Mouse (Mus musculus) kidney, postnatal 0 days (tissue): ENCODE results near the gene Nans. TPM values are rescaled to one million over a fixed set of nuclear protein-coding genes. Genes with fewer than 3 reads are reported as not detected.

ENCODE experiments used
- ATAC-seq: fragments of 200-750 bp; cut with Nextera tagmentation; replicated peaks from 2 replicates; pipeline ENCODE4 v1.8.0; 2017; ENCODE audit warnings: low read depth, moderate number of reproducible peaks, moderate TSS enrichment, moderate library complexity; ENCODE audit not compliant: low FRiP score
- DNase-seq: peaks from one replicate; pipeline ENCODE4 v3.0.0-alpha.2; 2016; ENCODE audit warnings: low spot score
- H3K27ac ChIP-seq: fragments of 300-500 bp; sonication (generic); 2 replicates; pipeline ENCODE4 v1.5.1; 2014; ENCODE audit warnings: mild to moderate bottlenecking
- H3K27me3 ChIP-seq: fragments of 300-500 bp; sonication (generic); 2 replicates; pipeline ENCODE4 v1.6.1; 2014; ENCODE audit warnings: low read length, mixed read lengths; ENCODE audit not compliant: insufficient read depth
- H3K36me3 ChIP-seq: fragments of 300-500 bp; sonication (generic); 2 replicates; pipeline ENCODE4 v1.6.1; 2014; ENCODE audit warnings: low read length, mixed read lengths; ENCODE audit not compliant: insufficient read depth
- H3K4me1 ChIP-seq: fragments of 300-500 bp; sonication (generic); replicated peaks from 2 replicates; pipeline ENCODE4 v1.6.1; 2014; ENCODE audit warnings: antibody characterized with exemption, low read length, mixed read lengths; ENCODE audit not compliant: insufficient read depth
- H3K4me2 ChIP-seq: fragments of 300-500 bp; sonication (generic); 2 replicates; pipeline ENCODE4 v1.6.1; 2014; ENCODE audit warnings: mild to moderate bottlenecking, low read length, moderate library complexity, mixed read lengths
- H3K4me3 ChIP-seq: fragments of 300-500 bp; sonication (generic); replicated peaks from 2 replicates; pipeline ENCODE4 v1.5.1; 2014; ENCODE audit warnings: low read depth, low read length
- H3K9ac ChIP-seq: fragments of 300-500 bp; sonication (generic); 2 replicates; pipeline ENCODE4 v1.6.1; 2014; ENCODE audit warnings: low read depth, low read length
- H3K9me3 ChIP-seq: fragments of 300-500 bp; sonication (generic); replicated peaks from 2 replicates; pipeline ENCODE4 v1.6.1; 2016; ENCODE audit warnings: low read length, inconsistent platforms, mixed read lengths
- CTCF ChIP-seq: IDR thresholded peaks from 2 replicates; pipeline ENCODE4 v1.5.1; 2016; ENCODE audit warnings: antibody characterized with exemption, low read depth, mild to moderate bottlenecking, moderate library complexity
- WGBS: fragments of 180-500 bp; shearing (Covaris S2); extraction: QIAGEN DNeasy Blood & Tissue Kit; methylation state at CpG from one replicate; pipeline ENCODE4 v1.1.7; 2014; 5-methylcytosine and 5-hydroxymethylcytosine counted together
- polyA plus RNA-seq: library from polyadenylated mRNA; unstranded; fragments of >200 nt; fragmentation: Nextera tagmentation; extraction: Ambion mirVana; gene quantifications from 2 replicates; pipeline ENCODE4 v1.2.1, GENCODE M21; 2015

Gene Nans
- polyA plus RNA-seq, 1 experiment from 2014 or later: 45.6 TPM

GRCm38 (mm10) chr4:46535094-46535830 lies 46.2 kb downstream of the Nans start:
- Histone ChIP-seq H3K27ac (no peak overlapping the region), H3K27me3 (peaks cover 17% of the 10 kb centered on the region), H3K4me2 (peak overlapping the region; percentile 79), H3K9ac (peak overlapping the region; percentile 55), H3K4me1 (peaks cover 16% of the 10 kb centered on the region), H3K9me3 (no peaks in the 10 kb centered on the region), H3K4me3 (peak overlapping the region; percentile 55), H3K36me3 (no peaks in the 10 kb centered on the region)
- no peak for DNase-seq
- 7% methylated on average over 16 of the region's 16 CpGs for WGBS
- no peak for ATAC-seq
- no peak for TF ChIP-seq CTCF

- DNase-seq: peak; percentile 68
- peak; percentile 56 for TF ChIP-seq CTCF
- H3K27me3 ChIP-seq: peaks cover 17% of the 10 kb centered on the region
Measured at GRCm38 (mm10) chr4:46535840-46536361, 46.9 kb downstream of the Nans start, which contains the start of gene Trim14. Gene Trim14 (minus strand): TSS chr4:46536141.

GRCm38 (mm10) chr4:46539167-46539566 lies 50.1 kb downstream of the Nans start:
- Histone ChIP-seq H3K36me3 (no peaks in the 10 kb centered on the region), H3K27me3 (peaks cover 9% of the 10 kb centered on the region), H3K4me1 (peaks cover 12% of the 10 kb centered on the region), H3K27ac (no peak overlapping the region), H3K4me3 (no peak overlapping the region), H3K4me2 (no peak overlapping the region; the same call in 1 of the 2 replicates), H3K9ac (no peak overlapping the region), H3K9me3 (no peaks in the 10 kb centered on the region)
- ATAC-seq (no peak), DNase-seq (no peak)
- 24% methylated on average over 9 of the region's 9 CpGs for WGBS
- no peak for TF ChIP-seq CTCF

More at GRCm38 (mm10) chr4:46535840-46536361, 46.9 kb downstream of the Nans start, which contains the start of gene Trim14:
- under 1% methylated on average over 46 of the region's 46 CpGs for WGBS
- peak; percentile 83 for ATAC-seq
- H3K4me3 ChIP-seq: peak within 1 kb of the TSS; percentile 55
- no peak within 1 kb of the TSS for H3K27ac ChIP-seq
- H3K4me1 ChIP-seq: peaks cover 16% of the 10 kb centered on the region
- no peaks in the 10 kb centered on the region for H3K36me3 ChIP-seq
- no peaks in the 10 kb centered on the region for H3K9me3 ChIP-seq
- peak within 1 kb of the TSS; percentile 79 for H3K4me2 ChIP-seq
- H3K9ac ChIP-seq: peak within 1 kb of the TSS; percentile 55

GRCm38 (mm10) chr4:46541707-46542106 lies 52.7 kb downstream of the Nans start:
- Histone ChIP-seq H3K4me1 (no peaks in the 10 kb centered on the region), H3K27me3 (no peaks in the 10 kb centered on the region; the same call in 1 of the 2 replicates), H3K9me3 (no peaks in the 10 kb centered on the region), H3K36me3 (no peaks in the 10 kb centered on the region), H3K4me2 (no peak overlapping the region), H3K9ac (no peak overlapping the region), H3K27ac (no peak overlapping the region), H3K4me3 (no peak overlapping the region)
- WGBS: 52% methylated on average over 8 of the region's 9 CpGs
- ATAC-seq (no peak), DNase-seq (no peak)
- TF ChIP-seq CTCF: no peak

- DNase-seq (no peak), ATAC-seq (no peak)
- no peaks in the 10 kb centered on the region for H3K27me3 ChIP-seq
- TF ChIP-seq CTCF: no peak
- no peak overlapping the region for H3K9ac ChIP-seq
- WGBS: 87% methylated on average over 13 of the region's 13 CpGs
- no peak overlapping the region for H3K27ac ChIP-seq
- no peak overlapping the region for H3K4me3 ChIP-seq
- H3K36me3 ChIP-seq: no peaks in the 10 kb centered on the region
- H3K4me2 ChIP-seq: no peak overlapping the region
- no peaks in the 10 kb centered on the region for H3K9me3 ChIP-seq
- H3K4me1 ChIP-seq: no peaks in the 10 kb centered on the region
Measured at GRCm38 (mm10) chr4:46543366-46544050, 54.5 kb downstream of the Nans start.

GRCm38 (mm10) chr4:46544313-46544712 lies 55.3 kb downstream of the Nans start:
- no peaks in the 10 kb centered on the region for H3K4me1 ChIP-seq
- no peaks in the 10 kb centered on the region for H3K9me3 ChIP-seq
- H3K4me2 ChIP-seq: no peak overlapping the region
- peak; percentile 54 for TF ChIP-seq CTCF
- no peaks in the 10 kb centered on the region for H3K36me3 ChIP-seq
- WGBS: 45% methylated on average over 1 of the region's 1 CpGs
- ATAC-seq (no peak), DNase-seq (no peak)
- H3K27me3 ChIP-seq: no peaks in the 10 kb centered on the region
- no peak overlapping the region for H3K9ac ChIP-seq
- H3K4me3 ChIP-seq: no peak overlapping the region
- H3K27ac ChIP-seq: no peak overlapping the region
